Mouse (Mus musculus): ENCODE results near the gene Mrvi1.

The Mrvi1 gene

GRCm38 (mm10) chr7:110982053-110982705 lies at the start of gene Mrvi1:
Gene Mrvi1 (minus strand): TSS chr7:110982461.
- no peaks in the 10 kb centered on the region for H3K27me3 ChIP-seq (ENCODE audit: control insufficient read depth, insufficient read depth, low read length, poor library complexity, severe bottlenecking)
- DNase-seq (ENCODE audit: low read depth, low spot score) = no peak
- H3K36me3 ChIP-seq (ENCODE audit: control insufficient read depth, insufficient read depth, low read length, poor library complexity, severe bottlenecking) = no peaks in the 10 kb centered on the region

DNA sequence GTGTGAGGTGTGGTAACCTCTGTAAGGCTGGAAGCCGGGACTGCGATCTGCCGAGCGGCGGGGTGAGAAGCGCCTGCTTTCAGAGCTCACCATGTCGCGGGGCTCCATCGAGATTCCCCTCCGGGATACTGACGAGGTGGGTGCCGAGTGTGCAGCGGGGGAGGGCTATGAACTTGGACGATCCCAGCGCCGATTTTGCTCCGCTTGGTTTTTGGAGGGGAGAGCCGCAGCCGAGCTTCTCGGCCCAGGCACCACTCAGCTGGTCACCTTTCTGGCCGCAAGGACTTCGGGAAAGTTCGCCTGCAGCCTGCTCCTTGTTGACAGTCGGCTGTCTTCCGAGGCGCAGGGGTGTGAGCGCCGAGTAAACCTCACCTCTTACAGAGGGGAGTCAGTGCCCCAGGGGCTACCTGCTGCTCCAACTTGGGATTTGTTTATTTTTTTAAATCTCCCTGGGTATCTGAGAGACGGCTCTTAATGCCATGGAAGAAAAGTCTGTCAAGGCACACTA lies 46.8 kb upstream of the Mrvi1 start:
- Histone ChIP-seq H3K36me3 (ENCODE audit: control insufficient read depth, insufficient read depth, low read length, poor library complexity, severe bottlenecking) (no peaks in the 10 kb centered on the region), H3K27me3 (ENCODE audit: control insufficient read depth, insufficient read depth, low read length, poor library complexity, severe bottlenecking) (no peaks in the 10 kb centered on the region)
- no peak for DNase-seq (ENCODE audit: low read depth, low spot score)

DNA sequence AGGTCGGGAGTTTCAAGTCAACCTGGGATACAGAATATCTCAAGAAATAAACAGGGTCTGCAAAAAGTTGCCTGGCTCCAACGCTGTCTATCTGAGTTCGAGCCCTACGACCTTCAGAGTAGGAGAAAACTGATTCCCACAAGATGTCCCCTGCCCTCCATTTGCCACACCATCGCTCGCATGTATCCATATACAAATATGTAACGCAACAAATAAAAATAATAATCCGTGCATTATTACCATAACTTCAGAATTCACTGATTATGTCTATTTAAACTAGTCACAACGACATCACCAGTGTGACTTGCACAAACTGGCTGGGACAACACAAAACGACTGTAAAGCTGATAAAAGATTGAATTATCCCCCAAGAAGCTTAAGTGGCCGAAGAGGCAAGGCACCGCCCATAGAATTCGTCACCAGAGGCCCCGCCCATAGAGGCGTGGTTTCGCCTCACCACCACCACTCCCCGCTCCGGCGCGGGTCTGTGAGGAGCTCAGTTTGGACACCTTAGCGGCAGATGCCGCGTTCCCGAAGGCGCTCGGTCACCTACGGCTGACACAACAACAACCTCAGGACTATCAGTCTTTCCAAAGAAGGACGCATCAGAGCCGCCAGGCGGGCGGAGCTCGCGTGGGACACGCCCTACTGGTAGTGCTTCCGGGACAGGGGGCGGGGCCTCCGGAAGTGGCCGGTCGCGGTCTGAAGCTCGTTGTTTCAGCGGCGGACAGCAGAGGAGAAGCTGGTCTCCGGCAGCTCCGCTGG lies 46.2 kb upstream of the Mrvi1 start, which contains the start of gene Ctr9:
TSS of gene Ctr9 (plus strand) at position 671 of the 765 bp plus-strand sequence.
- H3K36me3 ChIP-seq (ENCODE audit: control insufficient read depth, insufficient read depth, low read length, poor library complexity, severe bottlenecking) = no peaks in the 10 kb centered on the region
- DNase-seq (ENCODE audit: low read depth, low spot score) = peak; percentile 92
- H3K27me3 ChIP-seq (ENCODE audit: control insufficient read depth, insufficient read depth, low read length, poor library complexity, severe bottlenecking) = no peaks in the 10 kb centered on the region

- DNase-seq (ENCODE audit: low read depth, low spot score) = no peak
- Histone ChIP-seq H3K27me3 (ENCODE audit: control insufficient read depth, insufficient read depth, low read length, poor library complexity, severe bottlenecking) (no peaks in the 10 kb centered on the region), H3K36me3 (ENCODE audit: control insufficient read depth, insufficient read depth, low read length, poor library complexity, severe bottlenecking) (no peaks in the 10 kb centered on the region)
These were observed 42.7 kb upstream of the Mrvi1 start for GRCm38 (mm10) chr7:111024912-111025311.

GRCm38 (mm10) chr7:111024068-111024594 lies 41.9 kb upstream of the Mrvi1 start:
- no peaks in the 10 kb centered on the region for H3K36me3 ChIP-seq (ENCODE audit: control insufficient read depth, insufficient read depth, low read length, poor library complexity, severe bottlenecking)
- DNase-seq (ENCODE audit: low read depth, low spot score) = no peak
- H3K27me3 ChIP-seq (ENCODE audit: control insufficient read depth, insufficient read depth, low read length, poor library complexity, severe bottlenecking) = no peaks in the 10 kb centered on the region

GRCm38 (mm10) chr7:111020814-111021213 lies 38.6 kb upstream of the Mrvi1 start:
- no peaks in the 10 kb centered on the region for H3K36me3 ChIP-seq (ENCODE audit: control insufficient read depth, insufficient read depth, low read length, poor library complexity, severe bottlenecking)
- DNase-seq (ENCODE audit: low read depth, low spot score) = no peak
- no peaks in the 10 kb centered on the region for H3K27me3 ChIP-seq (ENCODE audit: control insufficient read depth, insufficient read depth, low read length, poor library complexity, severe bottlenecking)

DNA sequence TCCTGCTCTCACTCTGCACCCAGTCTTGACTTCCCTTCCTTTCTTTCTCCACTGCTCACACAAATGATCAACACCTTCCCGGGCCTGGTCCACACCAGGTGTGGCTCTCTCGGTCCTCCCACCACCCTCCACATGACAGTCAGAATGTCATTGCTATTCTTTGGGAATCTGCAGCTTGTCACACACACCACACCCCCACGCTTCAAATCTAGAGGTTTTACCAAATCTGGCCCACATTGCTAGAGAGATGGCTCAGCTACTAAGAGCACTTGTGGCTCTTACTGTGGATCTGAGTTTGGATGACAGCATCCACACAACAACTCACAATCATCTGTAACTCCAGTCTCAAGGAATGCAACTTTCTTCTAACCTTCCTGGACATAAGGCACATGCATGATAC lies 34.7 kb upstream of the Mrvi1 start:
- no peaks in the 10 kb centered on the region for H3K27me3 ChIP-seq (ENCODE audit: control insufficient read depth, insufficient read depth, low read length, poor library complexity, severe bottlenecking)
- DNase-seq (ENCODE audit: low read depth, low spot score) = no peak
- H3K36me3 ChIP-seq (ENCODE audit: control insufficient read depth, insufficient read depth, low read length, poor library complexity, severe bottlenecking) = no peaks in the 10 kb centered on the region

DNA sequence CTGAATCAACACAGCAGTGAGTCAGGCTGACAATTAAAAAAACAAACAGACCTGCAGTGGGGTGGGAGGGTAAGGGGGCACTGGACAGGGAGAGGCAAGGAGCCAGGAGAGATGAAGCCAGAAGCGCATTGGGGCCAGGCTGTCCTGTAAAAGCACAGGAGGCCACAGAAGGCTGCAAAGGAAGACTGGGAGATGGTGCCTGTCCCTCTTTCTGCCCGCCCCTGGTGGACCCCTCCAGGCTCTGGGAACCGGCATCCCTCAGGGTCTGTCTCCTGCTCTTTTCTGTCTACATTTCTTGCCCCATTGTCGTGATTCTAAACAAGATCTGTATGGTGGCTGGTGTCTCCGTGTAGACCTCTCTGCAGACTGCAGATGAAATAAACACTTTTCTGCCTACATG lies 33.5 kb upstream of the Mrvi1 start:
- no peak for DNase-seq (ENCODE audit: low read depth, low spot score)
- Histone ChIP-seq H3K27me3 (ENCODE audit: control insufficient read depth, insufficient read depth, low read length, poor library complexity, severe bottlenecking) (no peaks in the 10 kb centered on the region), H3K36me3 (ENCODE audit: control insufficient read depth, insufficient read depth, low read length, poor library complexity, severe bottlenecking) (no peaks in the 10 kb centered on the region)

DNA sequence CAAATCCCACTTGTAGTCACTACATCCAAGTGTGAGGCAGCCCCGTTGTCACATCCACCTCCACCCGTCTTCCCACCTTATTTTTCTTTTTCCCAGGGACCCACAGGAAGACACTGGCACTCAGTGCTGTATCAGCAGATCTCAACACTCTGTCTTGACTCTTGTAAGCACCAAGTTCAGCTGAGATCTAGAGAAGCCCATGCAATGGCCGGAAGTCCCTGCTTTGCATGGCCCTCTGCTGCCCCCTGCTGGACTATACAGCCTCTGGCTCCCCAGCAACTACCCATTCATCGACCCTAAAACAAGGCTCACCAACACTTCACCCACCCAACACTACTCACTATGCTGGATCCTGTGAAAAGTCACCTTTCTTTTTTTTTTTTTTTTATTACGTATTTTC lies 32.6 kb upstream of the Mrvi1 start:
- Histone ChIP-seq H3K27me3 (ENCODE audit: control insufficient read depth, insufficient read depth, low read length, poor library complexity, severe bottlenecking) (no peaks in the 10 kb centered on the region), H3K36me3 (ENCODE audit: control insufficient read depth, insufficient read depth, low read length, poor library complexity, severe bottlenecking) (no peaks in the 10 kb centered on the region)
- peak; percentile 93 for DNase-seq (ENCODE audit: low read depth, low spot score)

DNA sequence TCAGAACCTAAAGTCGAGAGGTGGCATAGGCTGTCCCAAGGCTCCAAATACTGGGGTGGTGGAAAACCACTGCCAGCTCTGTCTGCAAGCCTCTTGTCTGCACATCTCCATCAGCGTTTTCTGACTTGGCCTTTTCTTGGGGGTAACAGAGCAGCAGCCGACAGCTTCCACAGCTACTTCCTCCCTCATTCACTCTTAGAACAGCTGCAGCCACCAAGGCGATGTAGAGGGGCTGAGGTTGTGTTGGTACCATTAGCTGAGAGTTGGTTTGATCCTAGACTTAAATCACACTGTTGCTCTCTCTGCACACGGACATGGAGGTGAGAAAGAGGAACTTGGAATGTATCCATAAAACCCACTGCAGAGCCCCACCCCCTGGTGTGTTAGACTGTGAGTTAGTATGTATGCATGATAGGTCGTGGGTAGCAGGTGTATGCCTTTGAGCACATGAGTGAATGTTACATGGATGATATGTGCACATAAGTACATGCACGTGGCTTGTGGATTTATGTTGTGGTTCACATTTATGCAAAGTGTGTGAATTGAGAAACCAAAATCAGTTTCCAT lies 31.9 kb upstream of the Mrvi1 start:
- Histone ChIP-seq H3K36me3 (ENCODE audit: control insufficient read depth, insufficient read depth, low read length, poor library complexity, severe bottlenecking) (no peaks in the 10 kb centered on the region), H3K27me3 (ENCODE audit: control insufficient read depth, insufficient read depth, low read length, poor library complexity, severe bottlenecking) (no peaks in the 10 kb centered on the region)
- DNase-seq (ENCODE audit: low read depth, low spot score) = peak; percentile 59

GRCm38 (mm10) chr7:111004136-111004840 lies 22.0 kb upstream of the Mrvi1 start:
- no peaks in the 10 kb centered on the region for H3K36me3 ChIP-seq (ENCODE audit: control insufficient read depth, insufficient read depth, low read length, poor library complexity, severe bottlenecking)
- DNase-seq (ENCODE audit: low read depth, low spot score) = no peak
- no peaks in the 10 kb centered on the region for H3K27me3 ChIP-seq (ENCODE audit: control insufficient read depth, insufficient read depth, low read length, poor library complexity, severe bottlenecking)

DNA sequence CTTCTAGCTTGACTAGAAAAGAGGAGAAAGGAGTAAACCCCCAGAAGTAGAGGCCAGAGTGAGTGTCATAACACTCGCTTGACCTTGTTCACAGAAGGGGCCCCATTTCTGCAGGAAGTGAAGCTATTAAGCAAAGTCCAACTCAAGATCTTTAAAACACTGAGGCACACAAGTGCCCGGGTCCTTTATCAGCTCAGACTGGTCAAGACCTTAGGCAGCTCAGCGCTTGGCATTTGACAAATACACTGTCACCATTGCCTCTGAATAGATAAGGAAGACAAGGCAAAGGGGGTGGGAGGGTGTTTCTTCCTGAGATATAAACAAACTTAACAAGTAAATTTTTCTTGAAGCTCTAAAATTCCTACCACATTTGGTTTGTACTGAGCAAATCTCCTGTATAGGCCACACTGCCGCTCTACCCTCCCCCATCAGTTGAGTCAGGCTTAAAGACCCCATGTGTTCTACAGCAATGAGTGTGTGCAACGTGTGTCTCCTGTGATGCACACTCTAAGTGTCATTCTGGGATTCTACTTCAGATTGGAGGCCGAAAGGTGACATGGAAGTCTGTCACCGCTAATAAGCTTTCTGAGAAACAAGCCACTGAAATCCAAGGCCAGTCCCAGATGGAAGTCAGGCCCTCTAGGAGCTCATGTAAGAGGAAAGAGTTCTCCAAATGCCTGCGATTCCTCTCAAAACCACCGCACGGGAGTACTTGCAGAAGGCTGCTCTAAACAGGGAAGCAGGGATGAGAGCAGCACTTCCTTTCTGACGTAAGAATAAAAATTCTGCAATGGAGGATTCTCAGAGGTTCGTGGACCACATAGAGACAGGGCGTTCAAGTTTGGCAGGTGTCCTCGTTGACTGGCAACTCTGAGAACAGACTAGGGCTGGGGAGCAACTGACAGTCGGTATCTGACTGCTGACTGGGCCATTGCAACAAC lies 16.9 kb upstream of the Mrvi1 start:
- Histone ChIP-seq H3K27me3 (ENCODE audit: control insufficient read depth, insufficient read depth, low read length, poor library complexity, severe bottlenecking) (no peaks in the 10 kb centered on the region), H3K36me3 (ENCODE audit: control insufficient read depth, insufficient read depth, low read length, poor library complexity, severe bottlenecking) (no peaks in the 10 kb centered on the region)
- no peak for DNase-seq (ENCODE audit: low read depth, low spot score)

GRCm38 (mm10) chr7:110991221-110991494 lies 8.9 kb upstream of the Mrvi1 start:
- no peaks in the 10 kb centered on the region for H3K27me3 ChIP-seq (ENCODE audit: control insufficient read depth, insufficient read depth, low read length, poor library complexity, severe bottlenecking)
- no peak for DNase-seq (ENCODE audit: low read depth, low spot score)

More at GRCm38 (mm10) chr7:110991221-110991494, 8.9 kb upstream of the Mrvi1 start:
- no peaks in the 10 kb centered on the region for H3K36me3 ChIP-seq (ENCODE audit: control insufficient read depth, insufficient read depth, low read length, poor library complexity, severe bottlenecking)
